Mouse (Mus musculus) liver, embryonic 12.5 days (tissue): ENCODE measurements around the gene Ppif. TPM values are rescaled to one million over a fixed set of nuclear protein-coding genes. Genes with fewer than 3 reads are reported as not detected.

Source experiments
- ATAC-seq: fragments of 200-750 bp; cut with Nextera tagmentation; 2 replicates; pipeline ENCODE4 v1.8.0; 2017; ENCODE audit warnings: moderate number of reproducible peaks, mild to moderate bottlenecking, moderate library complexity
- H3K27ac ChIP-seq: fragments of 300-500 bp; sonication (generic); 2 replicates; pipeline ENCODE4 v1.5.1; 2016; ENCODE audit warnings: mild to moderate bottlenecking
- H3K27me3 ChIP-seq: fragments of 300-500 bp; sonication (generic); replicated peaks from 2 replicates; pipeline ENCODE4 v1.6.1; 2016; ENCODE audit warnings: mild to moderate bottlenecking, moderate library complexity
- H3K36me3 ChIP-seq: fragments of 300-500 bp; sonication (generic); 2 replicates; pipeline ENCODE4 v1.6.1; 2016; ENCODE audit warnings: mild to moderate bottlenecking, moderate library complexity
- H3K4me1 ChIP-seq: fragments of 300-500 bp; sonication (generic); 2 replicates; pipeline ENCODE4 v1.6.1; 2016
- H3K4me2 ChIP-seq: fragments of 300-500 bp; sonication (generic); 2 replicates; pipeline ENCODE4 v1.6.1; 2016; ENCODE audit warnings: mild to moderate bottlenecking, moderate library complexity
- H3K4me3 ChIP-seq: fragments of 300-500 bp; sonication (generic); 2 replicates; pipeline ENCODE4 v1.5.1; 2016; ENCODE audit warnings: mild to moderate bottlenecking, moderate library complexity
- H3K9ac ChIP-seq: fragments of 300-500 bp; sonication (generic); 2 replicates; pipeline ENCODE4 v1.6.1; 2016; ENCODE audit warnings: mild to moderate bottlenecking, moderate library complexity
- H3K9me3 ChIP-seq: fragments of 300-500 bp; sonication (generic); replicated peaks from 2 replicates; pipeline ENCODE4 v1.6.1; 2016; ENCODE audit warnings: mild to moderate bottlenecking, moderate library complexity
- WGBS: fragments of 180-500 bp; shearing (Covaris S2); methylation state at CpG from one replicate; pipeline ENCODE4 v1.1.7; 2016; ENCODE audit not compliant: insufficient replicate concordance; 5-methylcytosine and 5-hydroxymethylcytosine counted together
- polyA plus RNA-seq: library from polyadenylated mRNA; unstranded; fragments of >200 nt; fragmentation: Nextera tagmentation; extraction: Ambion mirVana; gene quantifications from 2 replicates; pipeline ENCODE4 v1.2.1, GENCODE M21; 2016

Ppif gene
- polyA plus RNA-seq, 1 experiment from 2014 or later, result 48.4 TPM

GRCm38 (mm10) chr14:25666668-25667376, 27.1 kb upstream of the Ppif start:
- Histone ChIP-seq H3K4me3 (no peak overlapping the region), H3K27ac (peak overlapping the region; percentile 49), H3K9ac (no peak overlapping the region), H3K27me3 (no peaks in the 10 kb centered on the region), H3K4me2 (peak overlapping the region; percentile 17; the same call in 1 of the 2 replicates), H3K36me3 (peaks cover 42% of the 10 kb centered on the region), H3K9me3 (no peaks in the 10 kb centered on the region), H3K4me1 (peaks cover 18% of the 10 kb centered on the region)
- WGBS, result 67% methylated on average over 2 of the region's 2 CpGs
- ATAC-seq, result 0 out of 2 replicates have a peak, but pooled peaks have one; percentile 6

- Histone ChIP-seq H3K4me3 (no peak overlapping the region), H3K9me3 (no peaks in the 10 kb centered on the region), H3K9ac (no peak overlapping the region), H3K27ac (peak overlapping the region; percentile 49; the same call in 1 of the 2 replicates), H3K36me3 (peaks cover 34% of the 10 kb centered on the region), H3K4me2 (peak overlapping the region; percentile 17; the same call in 1 of the 2 replicates), H3K27me3 (no peaks in the 10 kb centered on the region), H3K4me1 (peaks cover 18% of the 10 kb centered on the region)
- whole genome bisulfite sequencing, result 14% methylated on average over 3 of the region's 3 CpGs
- ATAC-seq, result peak; percentile 84
These were observed 26.4 kb upstream of the Ppif start for GRCm38 (mm10) chr14:25667587-25667986.

- no peak overlapping the region for H3K9ac ChIP-seq
- ATAC-seq, result no peak
- H3K4me3 ChIP-seq, result no peak overlapping the region
- peaks cover 24% of the 10 kb centered on the region for H3K27me3 ChIP-seq
- H3K27ac ChIP-seq, result no peak overlapping the region
- H3K36me3 ChIP-seq, result no peaks in the 10 kb centered on the region
- 51% methylated on average over 7 of the region's 7 CpGs for WGBS
- H3K9me3 ChIP-seq, result no peaks in the 10 kb centered on the region
- 0 out of 2 replicates have a peak, but pooled peaks cover 3% of the 10 kb centered on the region for H3K4me1 ChIP-seq
- H3K4me2 ChIP-seq, result no peak overlapping the region
These were observed 14.3 kb upstream of the Ppif start for GRCm38 (mm10) chr14:25679625-25680024.

GRCm38 (mm10) chr14:25682020-25682419, 11.9 kb upstream of the Ppif start:
- Histone ChIP-seq H3K4me1 (peaks cover 14% of the 10 kb centered on the region), H3K4me3 (no peak overlapping the region), H3K9ac (no peak overlapping the region), H3K36me3 (no peaks in the 10 kb centered on the region), H3K27me3 (peaks cover 24% of the 10 kb centered on the region), H3K27ac (no peak overlapping the region), H3K9me3 (no peaks in the 10 kb centered on the region), H3K4me2 (no peak overlapping the region)
- ATAC-seq, result no peak
- 53% methylated on average over 6 of the region's 6 CpGs for WGBS

GRCm38 (mm10) chr14:25686216-25686945, 7.6 kb upstream of the Ppif start:
- no peak overlapping the region for H3K27ac ChIP-seq

GRCm38 (mm10) chr14:25686983-25687901, 6.7 kb upstream of the Ppif start:
- H3K27me3 ChIP-seq, result peaks cover 21% of the 10 kb centered on the region
- no peak overlapping the region for H3K4me2 ChIP-seq
- H3K9ac ChIP-seq, result no peak overlapping the region
- no peaks in the 10 kb centered on the region for H3K9me3 ChIP-seq
- no peak overlapping the region for H3K4me3 ChIP-seq
- H3K4me1 ChIP-seq, result peaks cover 16% of the 10 kb centered on the region
- H3K36me3 ChIP-seq, result no peaks in the 10 kb centered on the region
- no peak for ATAC-seq
- 66% methylated on average over 10 of the region's 10 CpGs for WGBS
- H3K27ac ChIP-seq, result no peak overlapping the region

More at GRCm38 (mm10) chr14:25686216-25686945, 7.6 kb upstream of the Ppif start:
- peaks cover 14% of the 10 kb centered on the region; the same call in 1 of the 2 replicates for H3K27me3 ChIP-seq
- H3K36me3 ChIP-seq, result no peaks in the 10 kb centered on the region
- ATAC-seq, result 0 out of 2 replicates have a peak, but pooled peaks have one; percentile 47
- 54% methylated on average over 7 of the region's 7 CpGs for WGBS
- H3K9me3 ChIP-seq, result no peaks in the 10 kb centered on the region
- no peak overlapping the region for H3K4me3 ChIP-seq
- peaks cover 16% of the 10 kb centered on the region for H3K4me1 ChIP-seq
- H3K9ac ChIP-seq, result no peak overlapping the region
- no peak overlapping the region for H3K4me2 ChIP-seq

GRCm38 (mm10) chr14:25693271-25693887, 575 bp upstream of the Ppif start:
- Histone ChIP-seq H3K4me3 (peak overlapping the region; percentile 87), H3K4me2 (peak overlapping the region; percentile 98), H3K27ac (no peak overlapping the region), H3K9me3 (no peaks in the 10 kb centered on the region), H3K4me1 (peaks cover 42% of the 10 kb centered on the region), H3K9ac (no peak overlapping the region; the same call in 1 of the 2 replicates), H3K36me3 (peaks cover 30% of the 10 kb centered on the region), H3K27me3 (peaks cover 7% of the 10 kb centered on the region; the same call in 1 of the 2 replicates)
- ATAC-seq, result no peak; the same call in 1 of the 2 replicates
- WGBS, result 48% methylated on average over 6 of the region's 6 CpGs

GRCm38 (mm10) chr14:25694569-25694897, 579 bp downstream of the Ppif start:
- Histone ChIP-seq H3K4me1 (peaks cover 42% of the 10 kb centered on the region), H3K4me3 (peak overlapping the region; percentile 87), H3K9ac (peak overlapping the region; percentile 86), H3K27me3 (peaks cover 7% of the 10 kb centered on the region; the same call in 1 of the 2 replicates), H3K4me2 (peak overlapping the region; percentile 98), H3K9me3 (no peaks in the 10 kb centered on the region), H3K36me3 (peaks cover 41% of the 10 kb centered on the region), H3K27ac (peak overlapping the region; percentile 75)
- ATAC-seq, result peak; percentile 30
- WGBS, result 0% methylated on average over 10 of the region's 10 CpGs

GRCm38 (mm10) chr14:25695059-25695458, 1.1 kb downstream of the Ppif start:
- peak overlapping the region; percentile 86 for H3K9ac ChIP-seq
- peak overlapping the region; percentile 75 for H3K27ac ChIP-seq
- 13% methylated on average over 6 of the region's 6 CpGs for WGBS

GRCm38 (mm10) chr14:25696356-25696755, 2.4 kb downstream of the Ppif start:
- peak overlapping the region; percentile 98; the same call in 1 of the 2 replicates for H3K4me2 ChIP-seq
- H3K9ac ChIP-seq, result no peak overlapping the region
- WGBS, result 61% methylated on average over 2 of the region's 2 CpGs
- peaks cover 42% of the 10 kb centered on the region for H3K4me1 ChIP-seq
- H3K9me3 ChIP-seq, result no peaks in the 10 kb centered on the region
- H3K27me3 ChIP-seq, result peaks cover 7% of the 10 kb centered on the region; the same call in 1 of the 2 replicates
- no peak overlapping the region for H3K27ac ChIP-seq
- no peak overlapping the region for H3K4me3 ChIP-seq
- no peak for ATAC-seq
- peaks cover 48% of the 10 kb centered on the region for H3K36me3 ChIP-seq

More at GRCm38 (mm10) chr14:25695059-25695458, 1.1 kb downstream of the Ppif start:
- no peaks in the 10 kb centered on the region for H3K9me3 ChIP-seq
- peak overlapping the region; percentile 98 for H3K4me2 ChIP-seq
- H3K27me3 ChIP-seq, result peaks cover 7% of the 10 kb centered on the region; the same call in 1 of the 2 replicates
- H3K4me1 ChIP-seq, result peaks cover 42% of the 10 kb centered on the region
- ATAC-seq, result no peak
- peak overlapping the region; percentile 87 for H3K4me3 ChIP-seq
- peaks cover 47% of the 10 kb centered on the region for H3K36me3 ChIP-seq

- Histone ChIP-seq H3K9me3 (no peaks in the 10 kb centered on the region), H3K27me3 (no peaks in the 10 kb centered on the region), H3K4me3 (no peak overlapping the region), H3K4me1 (peaks cover 9% of the 10 kb centered on the region; the same call in 1 of the 2 replicates), H3K36me3 (peaks cover 32% of the 10 kb centered on the region), H3K27ac (no peak overlapping the region), H3K9ac (no peak overlapping the region), H3K4me2 (no peak overlapping the region)
- no peak for ATAC-seq
These were observed 8.0 kb downstream of the Ppif start for GRCm38 (mm10) chr14:25701986-25702385.
